Mouse (Mus musculus): ENCODE measurements around the gene Celf3.

GRCm38 (mm10) chr3:94443597-94443964 is 34.5 kb upstream of the Celf3 start, which contains the start of gene Oaz3:
- TF ChIP-seq CTCF (IDR thresholded peaks at IDR 0.05; ENCODE audit: control insufficient read depth, insufficient read depth, insufficient read length) (no peak), MAX (IDR thresholded peaks at IDR 0.05) (no peak)

Measured in C2C12 (cell line).